Mouse (Mus musculus) kidney, adult 9 months (tissue): ENCODE measurements around the gene Bcar1.

ENCODE experiments used
- DNase-seq: peaks from one replicate; pipeline ENCODE4 v3.0.0; 2022

Bcar1 gene

DNA sequence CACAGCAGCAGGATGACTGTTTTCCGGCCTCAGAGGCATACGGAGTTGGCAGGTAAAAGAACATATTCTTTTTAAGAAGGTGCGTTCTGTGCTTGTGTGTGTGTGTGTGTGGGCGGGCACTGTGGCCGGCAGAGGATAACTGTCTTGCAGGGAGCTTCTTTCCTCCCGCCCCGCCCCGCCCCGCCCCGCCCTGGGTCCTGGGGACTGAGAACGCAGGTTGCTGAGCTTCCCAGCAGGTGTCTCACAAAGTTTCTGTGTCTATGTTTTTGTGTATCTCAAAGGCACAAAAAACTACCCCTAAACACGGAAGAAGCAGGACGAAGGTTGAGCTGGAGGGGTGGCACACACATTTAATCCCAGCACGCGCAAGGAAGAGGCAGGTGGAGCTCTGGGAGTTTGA lies 25.7 kb upstream of the Bcar1 start:
- no peak for DNase-seq

DNA sequence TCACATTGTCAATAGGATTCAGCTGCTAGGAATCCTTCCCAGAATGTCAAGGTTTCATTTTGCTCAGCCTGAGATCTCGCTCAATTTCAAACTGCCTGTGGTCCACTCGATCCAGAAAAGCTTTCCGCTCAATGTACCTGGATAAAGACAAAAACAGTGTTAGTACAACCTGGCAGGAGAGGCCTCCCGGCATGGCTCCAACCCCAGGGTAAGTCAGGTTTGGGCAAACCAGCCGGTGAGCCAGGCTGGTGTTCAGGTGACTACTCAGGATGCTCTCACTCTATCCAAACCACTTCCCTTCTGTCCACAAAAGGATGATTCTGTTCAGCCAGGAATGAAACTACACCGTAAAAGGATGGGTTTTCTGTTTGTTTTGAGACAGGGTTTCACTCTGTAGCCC lies 25.0 kb upstream of the Bcar1 start:
- DNase-seq = no peak

DNA sequence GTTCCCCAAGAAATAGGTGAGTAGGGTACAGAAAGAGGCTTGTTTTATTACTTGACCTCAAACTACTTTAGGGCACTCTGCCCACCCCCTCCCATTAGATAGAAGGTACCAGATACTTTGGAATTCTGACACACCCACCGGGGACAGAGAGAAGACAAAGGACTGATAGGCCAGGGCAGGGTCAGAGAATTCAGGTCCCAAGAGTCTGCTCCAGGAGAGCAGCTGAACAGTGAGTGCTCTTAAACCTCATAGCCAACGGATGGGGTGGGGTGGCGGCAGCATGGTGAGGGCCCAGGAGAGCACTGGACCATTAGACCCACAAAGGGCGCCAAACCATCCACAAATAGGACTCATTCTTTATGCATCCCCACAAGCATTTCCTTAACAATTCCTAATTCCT lies 22.0 kb upstream of the Bcar1 start:
- no peak for DNase-seq

DNA sequence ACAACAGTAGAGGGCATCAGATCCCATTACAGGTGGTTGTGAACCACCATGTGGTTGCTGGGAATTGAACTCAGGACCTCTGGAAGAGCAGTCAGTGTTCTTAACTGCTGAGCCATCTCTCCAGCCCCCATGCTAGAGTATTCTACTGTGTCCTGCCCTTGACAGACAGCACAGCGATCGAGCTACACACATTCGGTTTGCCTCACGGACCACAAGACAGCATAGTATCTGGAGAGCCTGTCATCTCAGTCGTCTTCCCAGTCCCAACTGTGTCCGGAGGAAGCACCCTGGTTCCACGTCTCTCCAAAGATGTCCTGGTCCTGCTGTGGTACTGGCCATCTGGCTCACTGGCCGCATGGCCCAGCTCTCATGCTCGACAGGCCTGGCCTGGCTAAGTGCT lies 21.5 kb upstream of the Bcar1 start:
- DNase-seq = no peak

DNA sequence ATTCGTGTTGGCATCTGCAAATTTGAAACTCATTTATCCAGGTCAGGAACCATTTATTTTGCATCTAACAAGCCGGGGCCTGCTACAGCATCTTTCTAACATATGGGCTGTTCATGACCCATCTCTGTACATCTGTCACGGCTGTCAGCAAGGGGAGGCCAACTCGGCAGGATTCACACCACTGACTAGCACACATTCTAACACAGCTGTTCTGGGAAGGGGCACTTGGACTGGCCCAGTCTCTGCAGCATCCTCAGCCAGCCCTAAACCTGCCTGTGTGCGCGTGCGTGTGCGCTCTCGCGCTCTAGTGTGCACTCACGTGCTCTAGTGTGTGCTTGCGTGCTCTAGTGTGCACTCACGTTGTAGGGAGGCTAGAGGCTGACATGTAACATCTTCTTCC lies 17.1 kb upstream of the Bcar1 start:
- DNase-seq = no peak

DNA sequence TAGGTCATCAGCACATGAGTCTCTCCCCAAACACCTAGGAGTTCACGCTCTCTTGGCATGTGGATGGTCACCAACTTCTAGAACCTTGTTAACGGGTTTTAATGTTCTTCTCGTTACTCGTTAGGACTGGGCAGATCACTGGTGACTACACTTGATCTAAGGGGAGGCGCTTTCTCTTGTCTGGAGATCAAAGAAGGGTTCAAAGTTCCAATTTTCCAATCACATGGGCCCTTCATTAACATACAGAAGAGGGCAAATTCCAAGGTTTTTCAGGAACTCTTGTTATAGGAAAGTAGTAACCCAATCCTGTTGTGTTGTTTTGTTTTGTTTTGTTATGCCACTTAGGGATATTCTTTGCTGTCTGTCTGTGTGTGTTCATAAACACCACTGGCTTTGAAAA lies 15.2 kb upstream of the Bcar1 start:
- no peak for DNase-seq

DNA sequence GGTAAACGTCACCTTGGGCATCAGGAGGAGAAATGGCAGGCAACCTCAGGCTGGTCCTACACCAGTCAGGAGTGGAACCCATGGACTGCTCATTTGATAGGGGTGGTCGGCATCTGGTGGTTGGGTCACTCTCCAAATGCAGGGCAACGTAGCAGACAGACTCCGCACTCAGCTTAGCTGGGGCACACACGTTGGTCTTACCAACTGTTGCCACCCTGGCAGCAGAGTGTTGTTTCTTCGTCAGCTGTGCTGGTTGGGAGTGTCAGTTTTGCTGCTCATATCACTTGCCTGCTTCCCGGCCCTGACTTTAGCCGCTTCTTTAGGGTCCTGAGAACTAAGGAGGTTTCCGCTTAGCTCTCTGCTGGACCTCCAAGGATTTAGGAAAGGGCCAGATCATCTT lies 14.0 kb upstream of the Bcar1 start:
- no peak for DNase-seq

DNA sequence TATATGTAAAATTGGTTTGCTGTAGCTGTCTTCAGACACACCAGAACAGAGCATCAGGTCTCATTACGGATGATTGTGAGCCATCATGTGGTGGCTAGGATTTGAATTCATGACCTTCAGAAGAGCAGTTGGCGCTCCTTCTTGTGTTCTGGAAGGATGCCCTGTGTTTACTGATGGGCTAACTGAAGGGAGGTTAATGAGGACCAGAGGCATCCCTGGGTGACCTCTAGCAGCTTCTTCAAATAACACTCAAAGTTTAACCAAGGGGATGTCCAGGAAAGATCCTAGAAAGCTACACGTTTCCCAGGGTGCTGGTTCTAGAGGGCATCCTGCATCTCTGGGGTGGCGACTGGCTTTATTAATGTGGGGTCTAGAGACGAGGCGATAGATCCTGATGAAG lies 11.1 kb upstream of the Bcar1 start:
- peak; percentile 72 for DNase-seq

DNA sequence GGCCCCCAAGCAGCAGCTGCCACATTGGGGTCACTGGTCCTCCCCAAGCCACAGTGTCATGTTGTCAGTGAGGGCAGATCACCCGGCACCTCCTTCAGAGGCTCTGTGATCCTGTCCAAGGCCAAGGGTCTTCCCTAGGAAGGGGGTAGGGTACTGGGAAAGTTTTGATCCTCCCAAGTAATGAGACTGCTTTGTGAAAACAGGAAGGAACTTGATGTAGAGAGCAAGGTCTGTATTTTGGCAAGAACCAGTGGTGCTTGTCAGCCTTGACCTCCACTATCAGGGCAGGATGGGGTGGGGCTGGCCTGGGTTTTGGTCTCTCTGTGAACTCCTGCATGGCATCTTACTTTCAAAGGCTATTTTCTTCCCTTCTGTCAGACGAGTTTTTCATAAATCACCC lies 10.5 kb upstream of the Bcar1 start:
- peak; percentile 61 for DNase-seq

DNA sequence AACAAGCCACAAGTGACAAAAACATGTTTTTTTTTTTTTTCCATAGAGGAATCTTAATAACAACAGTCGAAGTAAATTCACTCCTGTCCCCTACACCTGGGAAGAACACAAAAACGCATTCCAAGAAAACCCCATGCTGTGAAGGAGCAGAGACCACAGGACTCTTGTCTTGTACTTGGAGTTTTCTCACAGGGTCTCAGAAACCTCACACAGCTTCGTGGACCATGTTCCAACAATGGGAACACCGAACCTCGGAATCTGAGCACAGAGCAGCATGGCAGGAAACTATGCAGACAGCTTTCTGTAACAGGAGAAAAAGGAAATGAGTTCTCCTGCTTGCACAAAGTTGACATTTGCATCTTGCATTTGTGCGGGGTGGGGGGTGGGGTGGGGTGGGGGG lies 5.2 kb upstream of the Bcar1 start:
- DNase-seq = no peak

DNA sequence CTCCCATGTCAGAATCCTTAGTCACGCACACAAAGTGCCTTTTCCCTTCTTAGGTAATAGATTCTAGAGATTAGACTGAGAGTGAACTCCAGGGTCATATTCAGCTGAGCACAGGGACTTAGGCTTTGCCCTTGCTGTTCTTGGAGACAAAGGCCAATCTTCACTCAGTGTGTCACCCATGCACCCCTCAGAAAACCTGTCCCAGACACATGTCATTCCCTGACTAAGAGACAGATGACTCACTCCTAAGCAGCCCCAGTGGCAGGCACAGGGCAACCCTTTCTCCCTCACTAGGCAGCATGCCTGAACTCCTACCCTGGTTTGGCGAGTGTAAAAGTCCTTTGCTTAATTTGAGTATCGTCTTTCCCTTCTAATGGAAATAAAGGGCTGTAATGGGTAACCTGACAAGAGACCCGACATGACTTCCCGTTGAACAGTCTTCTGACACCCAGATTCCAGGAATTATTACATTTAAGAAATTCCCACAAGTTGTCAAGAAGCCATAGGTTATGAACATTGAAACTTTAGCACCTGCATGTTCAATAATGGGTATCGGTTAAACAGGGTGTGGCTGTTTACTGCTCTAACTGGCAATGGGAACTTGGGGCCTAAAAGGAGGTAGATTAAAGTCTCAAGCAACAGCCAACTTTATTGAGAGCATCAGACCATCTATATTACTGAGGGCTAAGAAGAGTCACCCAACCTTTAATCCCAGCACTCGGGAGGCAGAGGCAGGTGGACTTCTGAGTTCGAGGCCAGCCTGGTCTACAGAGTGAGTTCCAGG lies 4.4 kb upstream of the Bcar1 start:
- peak; percentile 18 for DNase-seq

DNA sequence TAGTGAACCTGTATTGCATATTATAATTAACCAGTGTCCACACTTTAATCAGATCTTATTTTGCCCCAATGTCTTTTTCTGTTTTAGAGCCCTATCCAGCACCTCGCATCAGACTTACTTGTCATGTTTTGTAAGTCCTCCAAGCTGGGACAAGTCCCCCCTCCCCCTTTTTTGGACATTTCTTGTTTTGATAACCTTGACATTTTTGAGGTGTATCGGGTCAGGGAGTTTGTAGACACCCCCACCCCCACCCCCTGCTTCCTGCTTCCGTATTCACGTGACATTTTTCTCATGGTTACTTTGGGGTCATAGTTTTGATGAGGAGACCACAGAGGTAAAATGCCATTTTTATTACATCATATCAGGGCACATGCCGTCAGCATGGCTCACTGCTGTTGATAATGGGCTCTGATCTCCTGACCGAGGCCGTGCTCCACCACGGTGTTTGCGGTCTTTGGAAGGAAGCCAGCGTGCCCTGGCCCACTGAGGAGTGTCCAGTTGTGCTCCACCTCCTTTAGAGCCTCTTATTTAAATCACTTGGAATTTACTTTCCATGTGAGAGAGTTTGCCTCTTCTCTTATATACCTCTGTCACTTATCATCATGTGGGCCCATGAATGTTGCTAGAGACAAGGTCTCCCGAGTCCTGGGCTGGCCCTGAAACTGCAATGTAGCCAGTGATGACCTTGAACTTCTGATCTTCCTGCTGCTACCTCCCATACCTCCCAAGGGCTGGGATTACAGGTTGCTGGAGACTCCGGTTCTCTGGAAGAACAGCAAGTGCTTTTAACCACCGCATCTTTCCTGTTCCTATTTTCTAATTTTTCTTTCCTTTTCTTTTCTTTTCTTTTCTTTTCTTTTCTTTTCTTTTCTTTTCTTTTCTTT lies 3.2 kb upstream of the Bcar1 start:
- DNase-seq = peak; percentile 37

DNA sequence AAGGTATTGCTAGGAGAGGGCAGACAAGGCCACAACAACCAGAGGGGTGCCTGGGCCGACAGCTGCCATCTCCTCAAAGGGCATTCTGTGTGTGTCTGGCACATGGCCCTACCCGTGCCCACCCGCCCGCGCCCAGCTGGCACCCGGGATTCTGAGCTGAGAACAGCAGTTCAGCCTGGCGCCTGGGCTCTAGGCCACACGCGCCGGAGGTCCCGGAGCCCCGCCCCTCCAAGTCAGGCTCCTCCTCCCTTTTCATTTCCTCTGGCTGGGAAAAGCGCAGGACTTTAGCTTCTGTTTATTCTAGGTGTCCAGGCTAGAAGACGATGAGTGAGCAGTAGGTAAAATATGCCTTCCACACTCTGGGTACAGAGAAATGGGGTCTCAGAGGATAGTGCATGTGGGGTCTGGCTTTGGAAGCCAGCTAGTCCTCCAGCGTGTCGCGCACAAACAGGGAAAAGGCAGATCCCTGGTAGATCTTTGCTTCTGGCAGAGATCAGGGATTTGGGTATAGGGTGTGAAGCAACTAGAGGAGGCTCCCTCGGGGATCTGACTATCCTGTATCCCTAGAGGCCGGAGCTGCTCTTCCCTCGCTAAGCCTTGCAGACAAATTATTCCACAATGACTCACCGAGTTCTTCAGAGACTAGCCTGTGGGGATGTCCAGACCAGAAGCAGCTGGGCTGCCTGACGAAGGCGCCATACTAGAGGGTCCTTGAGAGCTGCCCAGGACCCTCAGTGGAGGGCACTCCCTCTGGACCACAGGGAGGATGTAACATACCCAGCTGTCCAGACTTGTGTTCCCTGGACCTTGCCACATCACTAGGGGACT lies 2.2 kb upstream of the Bcar1 start:
- DNase-seq = peak; percentile 93

DNA sequence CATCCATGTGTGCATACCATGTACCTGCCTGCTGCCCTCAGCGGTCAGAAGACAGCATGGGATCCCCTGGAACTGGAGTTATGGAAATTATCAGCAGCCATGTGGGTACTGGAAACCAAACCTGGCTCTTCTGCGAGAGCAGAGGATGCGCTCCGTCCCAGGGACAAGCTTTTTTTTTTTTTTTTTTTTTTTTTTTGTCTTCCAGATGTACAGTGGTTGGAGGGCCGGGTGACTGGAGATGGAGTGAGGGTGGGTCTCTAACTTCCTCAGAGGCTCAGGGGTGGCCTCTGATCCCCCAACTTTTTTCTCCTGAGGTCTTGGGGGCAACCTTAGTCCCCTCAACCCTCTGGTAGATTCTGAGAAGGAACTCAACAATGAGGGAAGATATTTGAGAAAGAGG lies 1.5 kb upstream of the Bcar1 start:
- DNase-seq = peak; percentile 11

DNA sequence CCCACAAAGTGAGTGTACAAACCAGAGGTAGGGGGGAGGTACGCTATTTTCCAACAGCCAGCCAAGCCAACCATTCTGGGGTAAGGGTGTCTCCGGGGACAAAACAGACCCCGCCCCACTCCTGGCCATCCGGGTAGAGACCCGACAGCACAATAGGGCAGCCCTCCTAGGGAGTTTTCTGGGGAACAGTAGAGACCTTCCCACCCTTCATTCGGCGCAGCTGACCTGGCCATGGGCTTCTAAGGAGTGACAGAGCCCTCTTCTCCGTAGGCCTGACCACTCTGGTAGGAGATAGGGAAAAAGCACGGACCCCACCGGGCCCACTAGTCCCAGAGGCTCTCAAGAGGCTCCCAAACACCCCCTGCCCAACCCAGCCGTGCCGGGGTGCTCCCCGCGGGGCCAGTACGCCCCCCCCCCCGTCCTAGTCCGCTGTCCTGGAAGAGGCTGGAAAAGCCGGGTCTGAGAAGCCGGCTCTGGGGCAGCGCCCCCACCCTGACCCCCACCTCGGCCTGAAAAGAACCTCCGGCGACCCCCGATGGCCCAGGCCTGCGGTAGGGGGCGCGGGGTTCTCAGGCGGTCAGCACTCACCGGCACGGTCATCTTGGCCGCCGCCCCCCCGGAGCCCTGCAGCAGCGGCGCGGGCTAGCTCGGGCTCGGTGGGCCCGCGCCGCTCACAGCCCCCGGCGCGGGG lies 363 bp downstream of the Bcar1 start:
- DNase-seq = peak; percentile 49

DNA sequence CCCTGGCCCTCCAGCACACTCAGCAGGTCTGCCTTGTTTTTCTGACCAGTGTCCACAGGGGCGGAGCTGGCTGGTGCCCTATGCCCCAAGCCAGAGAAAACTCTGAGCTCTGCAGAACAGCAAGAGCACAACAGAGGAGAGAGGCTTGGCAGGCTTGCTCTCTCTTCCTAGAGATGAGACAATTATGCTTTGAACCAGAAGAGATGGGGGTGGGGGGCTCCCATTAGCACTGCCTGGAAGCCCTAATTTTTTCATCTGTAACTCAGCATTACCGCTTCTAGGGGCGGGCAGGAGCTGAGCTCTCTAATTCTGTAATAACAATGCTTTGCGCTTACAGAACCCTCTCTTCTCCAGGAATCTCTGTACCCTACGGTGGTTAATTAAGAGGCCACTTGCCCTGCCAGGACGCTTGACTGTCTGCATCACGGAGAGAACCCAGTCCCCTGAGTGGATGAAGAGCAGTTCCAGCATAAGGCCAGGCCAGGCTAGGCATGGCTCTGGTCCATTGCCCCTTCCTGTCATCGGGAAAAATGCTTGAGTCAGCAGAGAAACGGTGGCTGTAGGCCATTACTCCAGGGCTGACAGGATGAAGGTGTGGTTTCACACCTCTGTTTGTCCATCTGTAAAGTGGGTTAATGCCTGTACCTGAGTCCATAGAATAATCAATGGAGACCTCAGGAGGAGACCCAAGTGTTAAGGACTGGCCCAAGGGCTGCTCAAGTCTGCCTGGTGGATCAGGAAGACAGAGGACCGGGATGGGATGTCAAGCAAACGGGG lies 1.2 kb downstream of the Bcar1 start:
- DNase-seq = peak; percentile 91

DNA sequence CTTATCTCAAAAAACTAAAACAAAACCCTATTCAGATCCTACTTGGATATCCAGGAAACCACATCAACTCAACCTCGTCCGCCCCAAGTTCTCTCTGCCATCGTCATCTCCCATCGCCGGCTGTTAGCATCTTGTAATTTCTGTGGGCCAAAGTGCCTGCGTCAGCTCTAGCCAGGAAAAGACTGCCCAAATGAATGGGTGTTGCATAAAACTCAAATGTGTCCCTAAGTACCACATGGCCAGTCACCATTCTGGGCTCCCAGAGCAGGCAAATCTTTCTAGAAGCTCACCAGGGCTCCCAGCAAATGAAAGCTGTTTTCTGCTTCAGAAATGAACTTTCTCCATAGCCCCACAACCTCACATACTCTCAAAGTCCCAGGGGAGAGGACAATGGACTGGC lies 2.1 kb downstream of the Bcar1 start:
- DNase-seq = peak; percentile 53

DNA sequence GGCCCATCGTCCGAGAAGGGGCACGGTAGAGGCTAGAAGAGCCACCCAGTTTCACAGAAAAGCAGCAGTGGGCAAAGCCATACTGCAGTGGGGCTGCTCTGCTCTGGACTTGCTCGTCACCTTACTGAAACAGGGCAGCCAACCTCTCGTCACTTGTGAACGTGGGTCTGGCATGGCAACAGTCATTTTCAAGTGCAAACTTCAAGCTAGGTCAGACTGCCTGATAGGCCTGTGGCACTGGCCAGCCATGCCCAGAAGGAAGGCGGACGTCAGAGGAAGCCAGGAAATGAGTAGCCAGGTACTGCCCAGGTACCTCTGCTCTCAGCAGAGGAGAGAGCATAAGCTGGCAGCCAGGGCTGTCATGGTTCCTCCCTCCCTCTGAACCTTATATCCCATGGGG lies 2.6 kb downstream of the Bcar1 start:
- DNase-seq = peak; percentile 70

DNA sequence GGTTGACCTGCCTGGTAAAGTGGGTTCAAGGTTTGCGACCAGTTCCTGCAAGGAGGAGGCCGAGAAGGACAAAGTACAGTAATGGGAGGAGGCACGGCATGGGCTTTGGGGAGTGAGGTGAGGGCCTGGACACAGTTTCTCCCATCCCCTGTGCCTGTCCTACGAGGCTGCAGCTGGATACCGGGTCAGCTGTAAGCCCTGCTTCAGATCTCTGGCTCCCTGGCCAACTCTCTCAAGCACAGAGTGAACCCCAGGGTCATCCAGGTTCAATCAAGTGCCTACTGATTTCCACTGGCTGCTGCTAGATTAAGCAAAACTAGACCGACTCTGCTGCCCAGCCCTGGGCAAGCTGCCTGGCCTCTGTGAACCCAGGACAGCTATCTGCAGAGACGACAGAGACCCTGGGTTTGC lies 3.3 kb downstream of the Bcar1 start:
- DNase-seq = peak; percentile 87

DNA sequence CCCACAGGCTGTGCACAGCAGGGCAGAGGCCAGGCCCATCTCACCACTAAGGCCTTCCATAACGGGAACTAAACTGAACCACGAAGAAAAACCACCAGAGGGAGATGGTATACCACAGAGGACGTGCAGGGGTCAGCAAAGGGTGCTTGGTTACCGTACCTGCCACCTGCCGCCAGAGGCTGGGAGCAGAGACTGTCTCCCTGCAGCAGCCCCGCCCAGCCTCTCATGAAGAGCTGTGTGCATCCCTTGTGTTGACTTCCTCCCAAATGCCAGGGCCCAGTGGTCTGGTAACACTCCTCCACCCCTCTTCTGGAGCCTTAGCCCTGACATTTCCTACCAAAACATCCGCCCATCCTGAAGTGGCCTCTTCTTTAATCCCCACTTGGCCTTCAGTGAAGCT lies 4.0 kb downstream of the Bcar1 start:
- DNase-seq = peak; percentile 34

DNA sequence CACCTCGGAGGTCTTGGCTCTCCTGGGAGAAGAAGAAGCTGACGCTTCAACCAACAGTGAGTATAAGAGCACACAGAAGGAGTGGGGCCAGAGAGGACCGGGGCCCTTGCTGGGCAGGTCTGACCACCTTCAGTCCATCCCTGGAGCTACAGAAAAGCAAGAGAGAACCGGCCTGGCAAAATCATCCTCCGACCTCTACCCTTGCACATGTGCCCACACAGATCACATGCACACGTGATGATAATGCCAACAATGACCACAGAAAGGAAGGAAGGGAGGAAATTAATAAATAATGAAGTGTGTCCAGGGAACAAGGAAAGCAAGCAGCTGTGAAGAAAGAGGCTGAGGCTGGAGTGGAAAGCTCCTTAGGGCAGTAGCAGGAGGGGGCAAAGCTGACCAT lies 4.7 kb downstream of the Bcar1 start:
- peak; percentile 66 for DNase-seq

DNA sequence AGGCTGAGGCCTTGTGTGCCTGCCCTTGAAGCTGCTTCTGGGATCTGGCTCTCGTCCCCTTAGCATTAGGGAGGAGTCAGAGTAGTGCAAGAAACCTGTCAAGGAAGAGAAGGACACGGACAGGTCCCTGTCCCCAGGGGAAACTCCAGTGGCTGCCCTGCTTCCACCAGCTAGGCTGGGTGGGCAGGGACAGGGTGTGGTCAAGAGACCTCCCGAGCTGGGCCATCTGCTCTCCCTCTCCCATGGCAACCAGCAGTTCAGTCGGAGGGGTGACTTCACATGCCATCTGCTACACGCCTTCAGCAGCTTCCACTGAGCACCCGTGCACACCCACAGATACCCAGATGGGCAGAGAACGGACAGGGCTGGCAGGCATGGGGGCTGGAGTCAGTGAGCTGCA lies 7.3 kb downstream of the Bcar1 start:
- peak; percentile 17 for DNase-seq
